Mouse (Mus musculus): ENCODE measurements at regions not wholly inside any gene's neighbourhood (a gene's known extent, or its start where the extent isn't known, plus 50 kb on each side); places are given as distances from the start of the nearest gene placed in this dataset.

DNA sequence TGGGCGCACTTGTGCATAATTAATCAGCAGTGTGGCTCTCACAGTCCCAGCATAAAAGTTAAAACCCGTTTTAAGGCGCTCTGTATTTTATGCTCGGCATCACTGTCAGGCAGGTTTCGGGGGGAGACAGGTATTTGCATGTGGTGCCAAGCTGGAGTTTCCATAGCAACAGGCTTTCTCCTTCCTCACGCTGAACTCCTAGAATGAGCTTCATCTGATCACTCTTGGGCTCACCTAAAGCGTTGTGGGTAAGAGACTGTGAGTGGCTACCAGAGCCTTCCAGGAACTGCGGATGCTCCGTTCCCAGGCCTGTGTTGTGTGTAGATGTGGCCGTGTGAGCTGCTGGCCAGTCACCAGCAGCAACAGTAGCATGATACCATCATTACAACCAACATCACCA is 161.5 kb downstream of the Ajap1 start:
- DNase-seq (ENCODE audit: extremely low spot score): no peak

DNA sequence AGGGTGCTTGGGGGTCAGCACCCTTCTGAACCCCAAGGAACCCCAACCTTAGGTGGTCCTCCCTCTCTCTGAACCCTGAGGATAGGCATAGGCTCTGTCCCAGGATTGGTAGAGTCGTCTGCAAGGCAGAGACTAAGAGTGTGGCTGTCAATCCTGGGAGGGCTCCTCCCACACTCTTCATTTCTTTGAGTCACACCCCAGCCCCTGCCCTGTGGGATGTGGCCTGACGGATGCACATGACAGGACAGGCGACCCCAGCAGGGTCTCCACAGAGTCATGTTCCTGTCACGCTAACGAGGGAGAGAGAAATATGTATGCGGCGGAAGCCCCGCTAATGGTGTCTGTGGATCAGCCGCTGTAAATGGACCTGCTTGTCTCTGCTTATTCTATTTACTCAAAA is 162.0 kb downstream of the Ajap1 start:
- no peak for DNase-seq (ENCODE audit: extremely low spot score)

DNA sequence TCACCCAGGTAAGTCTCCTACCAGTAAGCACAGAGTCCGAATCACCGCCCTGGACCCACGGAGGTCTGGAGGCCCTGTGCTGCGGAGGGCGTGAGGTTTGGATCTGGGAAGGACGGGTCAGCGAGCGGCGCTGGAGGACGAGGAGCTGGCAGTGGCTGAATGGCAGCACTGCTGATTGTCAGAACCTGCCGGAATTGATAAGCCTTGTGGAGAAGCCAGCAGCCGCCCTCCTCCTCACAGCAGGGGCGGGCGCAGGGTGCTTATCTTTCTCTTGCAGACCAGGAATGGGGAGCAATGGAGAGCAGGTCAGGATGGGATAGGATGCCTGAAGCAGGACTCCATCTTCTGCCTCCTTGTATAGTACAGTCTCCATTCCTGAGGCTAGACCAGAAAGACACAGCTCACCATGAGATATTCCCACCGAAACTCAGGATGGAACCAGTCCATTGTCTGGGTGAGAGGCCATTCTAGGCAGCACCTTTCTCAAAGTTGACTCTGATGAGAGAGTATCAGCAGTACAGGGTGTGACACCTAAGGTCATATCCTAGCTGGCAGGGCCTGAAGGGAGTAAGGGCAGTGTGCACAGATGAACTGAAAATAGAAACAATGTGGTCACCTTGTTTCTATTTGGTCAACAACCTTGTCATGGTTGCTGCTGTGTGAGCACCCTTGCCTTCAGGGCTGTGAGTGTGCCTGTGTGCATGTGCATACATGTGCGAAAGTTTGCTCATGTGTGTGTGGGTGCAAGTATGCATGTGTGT is 165.5 kb downstream of the Ajap1 start:
- DNase-seq (ENCODE audit: extremely low spot score): no peak

DNA sequence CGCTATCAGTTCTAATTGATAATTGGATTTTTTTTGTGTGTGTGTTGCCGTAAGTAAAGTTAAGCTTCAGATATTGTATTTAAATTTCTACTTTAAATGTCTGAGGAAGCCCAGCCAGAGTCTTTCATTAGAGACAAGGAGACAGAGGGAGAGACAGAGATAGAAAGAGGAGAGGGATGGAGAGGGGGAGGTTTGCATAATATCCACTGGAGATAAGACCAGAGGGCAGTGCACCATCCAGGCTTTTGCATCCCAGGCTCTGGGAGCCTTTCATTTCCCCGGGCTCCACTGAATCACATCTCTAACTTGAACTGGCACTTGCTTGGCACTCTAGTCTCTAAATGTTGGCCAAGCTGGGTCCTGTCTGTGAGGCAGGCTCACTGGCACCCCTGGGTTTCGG is 166.1 kb downstream of the Ajap1 start:
- no peak for DNase-seq (ENCODE audit: extremely low spot score)

DNA sequence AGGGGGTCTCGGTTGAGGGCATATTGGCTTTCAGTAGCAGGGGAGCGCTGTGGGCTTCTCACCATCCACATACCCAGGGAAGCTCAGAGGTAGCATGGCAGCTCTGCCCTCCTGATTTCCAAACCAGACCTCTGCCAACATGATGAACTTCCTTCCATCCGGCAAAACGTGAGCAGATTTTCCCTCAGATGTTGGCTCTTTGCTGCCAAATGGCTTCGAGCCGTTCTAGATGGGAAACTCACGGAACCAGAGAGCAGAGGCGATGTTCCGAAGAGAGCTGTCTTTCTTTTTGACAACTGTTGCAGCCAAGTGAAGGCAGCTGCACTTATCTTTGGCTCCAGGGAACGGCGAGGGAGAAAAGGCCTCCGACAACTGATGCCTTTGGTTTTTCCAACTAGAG is 168.7 kb downstream of the Ajap1 start:
- DNase-seq (ENCODE audit: extremely low spot score): no peak

DNA sequence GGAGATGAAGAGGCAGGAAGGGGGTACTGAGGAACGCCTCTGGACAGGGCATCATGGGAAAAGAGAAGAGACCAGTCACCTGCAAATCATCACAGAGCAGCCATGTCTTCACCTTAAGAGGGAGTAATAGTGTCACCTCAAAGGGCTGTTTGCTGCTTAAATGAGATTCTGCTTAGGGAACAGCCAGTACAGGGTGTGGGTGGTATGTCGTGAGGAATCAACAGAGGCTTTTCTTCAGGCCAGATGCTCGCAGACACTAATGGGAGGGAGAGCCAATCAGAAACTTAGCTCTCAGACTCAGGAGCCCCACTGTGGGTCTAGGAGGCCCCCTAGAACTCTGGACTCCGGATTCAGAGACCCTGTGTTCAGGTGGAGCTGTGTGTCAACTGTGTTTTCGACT is 171.0 kb downstream of the Ajap1 start:
- no peak for DNase-seq (ENCODE audit: extremely low spot score)

DNA sequence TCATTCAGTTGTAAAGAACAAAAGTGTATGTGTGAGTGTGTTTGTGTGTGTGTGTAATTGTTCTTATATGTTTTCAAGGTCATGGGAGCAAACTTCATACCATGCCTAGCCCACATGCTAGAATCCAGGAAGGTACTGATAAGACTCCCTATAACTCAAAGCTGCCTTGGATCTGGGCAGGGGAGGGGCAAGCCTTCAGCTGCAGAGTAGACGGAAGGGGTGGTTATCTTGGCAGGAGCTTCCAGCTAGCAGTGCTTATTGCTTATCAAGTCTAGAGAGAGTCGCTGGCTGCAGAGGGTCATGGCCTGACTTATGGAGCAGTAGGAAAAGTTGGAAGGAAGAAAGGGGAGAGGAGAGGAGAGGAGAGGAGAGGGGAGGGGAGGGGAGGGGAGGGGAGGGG is 172.0 kb downstream of the Ajap1 start:
- DNase-seq (ENCODE audit: extremely low spot score): no peak

DNA sequence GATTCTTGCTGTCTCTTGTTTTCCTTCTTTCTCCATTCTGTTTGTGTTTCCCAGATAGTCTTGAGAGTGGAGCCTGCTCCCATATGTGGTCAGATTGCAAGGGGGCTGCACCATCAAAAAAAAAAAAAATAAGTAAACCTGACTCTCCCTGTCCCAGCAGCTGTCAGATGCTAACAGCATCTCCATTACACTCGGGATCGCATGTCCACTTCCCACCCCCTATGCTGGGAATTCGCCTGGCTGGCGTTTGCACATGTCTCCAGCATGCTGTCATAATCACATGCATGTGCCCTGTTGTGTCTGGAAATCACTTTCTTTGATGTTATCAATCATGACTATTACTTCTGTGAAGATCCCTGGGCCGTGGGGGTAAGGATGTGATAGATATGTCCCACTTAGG is 179.1 kb downstream of the Ajap1 start:
- DNase-seq (ENCODE audit: extremely low spot score): no peak

DNA sequence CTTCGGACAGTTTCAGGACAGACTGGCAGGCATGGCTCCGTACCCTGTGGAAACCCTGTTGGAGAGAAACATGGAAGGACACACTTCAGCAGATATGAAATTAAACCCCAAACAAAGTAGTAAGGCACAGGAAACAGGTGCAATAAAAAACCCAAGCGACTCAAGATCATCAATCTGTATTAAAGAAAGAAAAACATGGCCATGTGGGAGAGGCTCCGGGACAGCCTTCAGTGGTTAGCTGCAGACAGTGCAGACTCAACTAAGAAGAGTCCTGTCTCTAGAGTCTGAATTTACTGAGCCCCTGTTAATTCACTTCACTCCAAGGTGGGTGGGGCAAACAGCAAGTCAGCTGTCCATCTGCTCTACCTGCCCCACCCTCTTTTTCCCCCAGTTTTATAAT is 179.8 kb downstream of the Ajap1 start:
- DNase-seq (ENCODE audit: extremely low spot score): no peak

DNA sequence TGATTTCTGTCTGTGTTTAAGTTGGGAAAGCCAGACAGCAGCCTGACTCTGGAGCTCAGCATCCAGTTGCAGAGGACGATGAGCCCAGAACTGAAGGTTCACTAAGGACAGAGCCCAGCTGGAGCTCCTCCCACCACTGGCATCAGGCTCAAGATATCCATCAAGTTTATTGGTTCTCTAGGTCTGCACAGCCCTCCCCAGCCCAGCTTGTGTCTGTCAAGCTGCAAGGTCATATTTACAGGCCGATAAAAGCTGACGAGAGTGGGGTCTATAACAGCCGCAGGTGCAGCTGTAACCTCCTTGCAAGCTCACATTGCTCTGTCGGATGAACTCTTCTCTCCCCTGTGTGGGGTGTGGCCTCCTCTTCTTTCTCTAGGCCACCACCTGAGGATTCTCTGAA is 184.3 kb downstream of the Ajap1 start:
- DNase-seq (ENCODE audit: extremely low spot score): no peak

DNA sequence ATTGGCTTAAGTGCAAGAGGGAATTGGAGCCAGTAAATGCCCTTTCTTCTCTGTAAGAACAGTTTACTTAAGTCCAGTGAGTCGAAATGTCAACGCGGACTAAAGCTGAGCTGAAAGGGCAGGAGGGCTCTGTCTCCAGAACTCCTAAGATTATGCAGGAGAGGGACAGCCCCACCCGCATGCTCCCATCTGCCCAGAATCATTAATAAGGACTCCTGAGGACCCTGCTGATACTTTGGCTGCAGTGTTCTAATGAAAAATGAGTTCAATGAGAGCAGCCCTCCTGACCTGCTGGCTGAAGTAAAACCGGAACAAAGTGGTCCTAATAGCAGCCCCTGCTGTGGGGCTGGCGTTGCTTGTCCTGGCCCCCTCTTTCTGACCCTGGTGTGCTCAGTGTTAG is 187.8 kb downstream of the Ajap1 start:
- no peak for DNase-seq (ENCODE audit: extremely low spot score)

DNA sequence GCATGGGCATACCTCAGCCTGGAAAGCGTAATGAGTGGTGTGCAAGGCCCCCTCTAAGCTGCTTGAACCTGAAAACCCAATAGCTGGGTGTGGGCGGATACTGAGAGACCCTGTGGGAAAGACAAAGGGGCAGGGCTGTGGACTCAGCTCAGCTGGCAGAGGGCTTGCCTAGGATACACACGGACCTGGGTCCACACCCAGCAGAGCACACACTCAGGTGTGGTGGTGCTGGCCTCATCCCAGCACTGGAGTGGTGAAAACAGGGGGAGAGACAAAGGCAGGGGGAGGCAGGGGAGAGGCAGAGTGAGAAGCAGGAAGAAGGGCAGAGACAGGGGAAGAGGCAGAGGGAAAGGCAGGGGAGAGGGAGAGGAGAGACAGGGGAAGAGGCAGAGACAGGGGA is 189.5 kb downstream of the Ajap1 start:
- DNase-seq (ENCODE audit: extremely low spot score): no peak

DNA sequence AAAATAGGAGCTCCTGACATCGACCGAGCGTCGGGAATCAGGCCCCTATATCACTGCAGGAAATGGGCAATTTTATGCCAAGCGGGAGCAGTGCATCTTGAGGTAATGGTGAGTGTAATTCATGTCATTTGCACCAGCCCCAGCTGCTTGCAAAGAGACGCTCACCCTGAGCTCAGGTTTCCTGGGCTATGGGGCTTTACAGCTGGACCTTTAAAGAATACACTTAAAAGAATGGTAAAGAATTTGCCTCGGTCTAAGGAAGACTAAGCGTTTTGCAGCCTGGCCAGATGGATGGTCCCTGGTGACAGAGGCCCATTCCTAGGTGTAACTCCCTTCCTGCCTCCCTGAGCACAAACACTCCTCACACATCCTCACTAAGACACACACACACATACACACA is 194.2 kb downstream of the Ajap1 start:
- no peak for DNase-seq (ENCODE audit: extremely low spot score)

DNA sequence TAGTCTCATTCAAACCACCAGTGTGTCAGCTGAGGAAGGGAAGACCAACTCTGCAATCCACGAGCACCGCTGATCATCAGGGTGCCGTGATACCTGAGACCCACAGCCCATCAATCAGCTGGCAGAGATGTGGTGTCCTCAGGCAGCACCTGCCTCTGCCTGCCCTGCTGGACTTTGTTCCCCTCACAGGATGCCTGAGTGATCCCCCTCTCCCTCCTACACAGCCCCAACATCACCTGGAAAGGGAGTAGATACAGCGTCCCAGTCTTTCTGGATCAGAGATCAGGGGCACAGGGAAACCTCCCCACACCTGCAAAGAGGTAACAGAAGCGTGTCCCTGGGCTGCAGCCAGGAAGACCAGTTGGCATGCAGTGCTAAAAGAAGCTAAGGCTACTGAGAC is 198.4 kb downstream of the Ajap1 start:
- DNase-seq (ENCODE audit: extremely low spot score): no peak

DNA sequence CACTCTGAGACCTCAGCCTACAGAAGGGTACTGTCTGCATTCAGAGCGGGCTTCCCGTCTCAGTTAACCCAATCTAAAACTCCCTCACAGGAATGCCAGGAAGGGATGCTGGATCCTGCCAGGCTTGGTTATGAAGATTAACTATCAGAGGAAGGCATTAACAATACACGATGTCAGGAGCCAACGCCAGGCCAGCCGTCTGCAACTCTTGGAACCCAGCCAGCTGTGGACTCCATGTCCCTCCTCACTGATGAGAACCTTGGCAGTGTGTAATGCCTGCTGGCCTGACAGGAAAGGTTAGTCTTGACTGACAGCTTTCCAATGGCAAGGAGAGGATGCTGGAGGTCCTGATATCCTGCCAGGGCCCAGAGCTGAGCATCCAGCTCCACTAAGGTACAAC is 206.0 kb downstream of the Ajap1 start:
- DNase-seq (ENCODE audit: extremely low spot score): no peak

DNA sequence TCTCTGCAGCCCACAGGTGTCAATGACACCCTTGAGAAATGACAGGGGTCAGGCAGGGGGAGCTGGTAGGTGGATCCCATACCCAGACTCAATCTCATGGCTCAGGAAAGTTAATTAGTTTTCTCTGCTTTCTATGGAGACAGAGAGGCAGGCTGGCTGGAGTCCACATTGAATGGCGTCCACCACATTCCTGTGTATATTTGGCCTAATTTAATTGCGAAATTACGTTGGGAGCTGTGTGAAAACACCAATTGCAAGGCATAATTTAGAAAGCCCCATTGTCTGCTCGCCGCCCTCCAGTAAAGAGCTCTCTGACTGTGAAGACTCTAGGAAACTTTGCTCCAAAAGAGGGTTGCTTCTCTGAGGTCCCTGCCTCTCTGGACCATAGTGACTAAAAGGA is 211.2 kb downstream of the Ajap1 start:
- no peak for DNase-seq (ENCODE audit: extremely low spot score)

DNA sequence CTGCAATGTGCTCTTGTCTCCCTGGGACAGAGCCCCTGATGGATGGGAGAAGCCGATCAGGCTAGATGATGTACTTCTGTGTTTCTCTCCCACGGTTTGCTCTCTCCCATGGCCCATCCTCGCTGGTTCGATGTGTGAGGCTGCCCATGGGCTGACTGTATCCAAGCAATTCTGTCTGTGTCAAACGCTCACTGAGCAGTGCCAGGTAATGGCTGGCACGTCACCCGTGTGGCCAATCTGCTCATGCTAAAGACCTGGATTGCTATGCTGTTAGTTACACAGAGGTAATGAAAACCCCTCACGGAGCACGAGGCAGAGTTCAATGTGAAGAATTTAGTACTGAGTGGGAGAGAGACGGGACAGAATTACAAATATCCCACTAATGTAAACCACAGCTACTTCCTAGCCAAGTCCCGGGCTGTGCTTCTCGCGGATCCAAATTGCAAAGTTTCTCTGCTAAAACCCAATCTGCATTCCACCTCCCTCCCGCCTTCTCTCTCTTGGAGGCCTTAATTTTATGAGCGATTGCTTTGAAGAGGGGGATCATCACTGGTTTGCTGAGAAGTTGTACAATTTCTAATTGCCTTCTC is 219.3 kb downstream of the Ajap1 start:
- DNase-seq (ENCODE audit: extremely low spot score): no peak

DNA sequence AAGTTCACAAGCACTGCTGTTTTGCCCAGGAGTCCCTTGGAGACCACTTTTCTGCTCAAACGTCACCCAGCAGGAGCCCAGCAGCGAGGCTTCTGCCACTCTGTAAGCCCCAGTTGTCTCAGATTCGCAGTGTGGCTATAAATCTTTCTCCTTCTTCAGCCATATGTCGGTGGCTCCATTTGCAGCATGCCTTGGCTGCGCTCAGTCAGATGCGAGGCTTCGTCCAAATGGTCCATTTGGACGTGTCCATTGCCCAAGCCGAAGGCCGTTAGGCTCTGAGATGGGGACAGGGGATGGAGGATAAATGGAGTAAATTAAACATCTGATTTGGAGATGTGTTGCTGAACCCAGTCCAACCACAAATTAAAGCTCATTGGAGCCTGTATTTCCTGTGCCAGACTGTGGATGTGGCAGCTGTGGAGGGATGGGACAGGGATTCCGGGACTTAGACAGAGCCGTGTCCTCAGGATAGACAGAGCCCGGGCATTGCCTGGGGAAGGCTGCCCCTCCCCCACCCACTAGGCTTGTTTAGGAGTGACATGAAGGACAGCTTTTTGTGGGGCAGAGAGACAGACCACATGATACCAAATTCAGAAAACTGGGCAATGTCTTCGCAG is 221.6 kb downstream of the Ajap1 start:
- DNase-seq (ENCODE audit: extremely low spot score): no peak

DNA sequence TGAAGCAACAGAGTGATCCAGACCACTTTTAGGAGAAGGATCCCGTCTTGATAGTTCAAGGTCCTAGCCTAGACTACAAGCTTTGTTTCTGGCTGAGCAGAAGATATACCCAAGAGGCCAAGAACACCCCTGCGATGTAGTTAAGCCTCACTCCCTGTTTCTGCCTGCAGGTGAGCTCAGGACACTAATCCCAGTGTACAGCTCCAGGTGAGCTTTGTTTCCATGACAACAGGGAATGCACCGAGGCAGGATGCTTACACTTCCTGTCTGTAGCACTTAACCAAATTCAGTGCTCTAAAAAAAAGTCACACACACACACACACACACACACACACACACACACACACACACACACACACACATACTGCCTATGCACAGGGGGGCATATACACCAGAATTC is 230.7 kb downstream of the Ajap1 start:
- no peak for DNase-seq (ENCODE audit: extremely low spot score)

DNA sequence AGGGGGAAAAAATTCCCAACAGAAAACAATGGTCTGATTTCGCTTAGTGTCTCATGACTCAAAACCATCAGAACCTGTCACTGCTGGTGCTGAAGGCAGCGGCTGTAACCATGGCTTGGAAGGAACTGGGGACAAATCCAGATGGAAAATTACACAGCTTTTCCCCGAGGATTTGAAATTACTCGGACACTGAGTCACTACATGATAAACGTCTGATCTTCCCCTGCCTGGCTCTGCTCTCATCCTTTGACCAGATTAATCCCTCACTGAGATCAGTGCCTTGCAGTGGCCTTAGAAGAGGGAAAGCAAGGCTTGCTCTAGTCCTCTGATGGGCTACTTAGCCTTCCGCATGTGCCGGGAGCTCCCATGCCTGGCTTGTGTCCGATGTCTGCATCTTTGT is 231.3 kb downstream of the Ajap1 start:
- DNase-seq (ENCODE audit: extremely low spot score): no peak

DNA sequence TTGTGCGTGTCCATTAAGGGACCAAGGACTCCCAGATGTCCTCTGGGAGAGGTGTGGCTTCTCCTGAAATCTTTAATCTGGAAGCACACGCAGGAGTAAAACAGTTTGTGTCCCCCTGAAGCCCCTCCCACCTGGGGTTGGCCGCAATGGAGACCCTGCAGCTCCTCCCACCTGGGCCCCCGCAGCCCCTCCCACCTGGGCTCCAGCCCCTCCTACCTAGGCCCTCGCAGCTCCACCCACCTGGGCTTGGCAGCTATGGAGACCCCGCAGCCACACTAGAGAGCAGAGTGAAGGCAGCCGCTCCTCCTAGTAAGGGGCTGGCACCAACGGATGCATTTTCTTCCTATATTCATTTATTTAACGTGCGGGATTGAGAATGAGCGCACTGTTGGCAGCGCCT is 245.9 kb downstream of the Ajap1 start:
- DNase-seq (ENCODE audit: extremely low spot score): peak; percentile 78

DNA sequence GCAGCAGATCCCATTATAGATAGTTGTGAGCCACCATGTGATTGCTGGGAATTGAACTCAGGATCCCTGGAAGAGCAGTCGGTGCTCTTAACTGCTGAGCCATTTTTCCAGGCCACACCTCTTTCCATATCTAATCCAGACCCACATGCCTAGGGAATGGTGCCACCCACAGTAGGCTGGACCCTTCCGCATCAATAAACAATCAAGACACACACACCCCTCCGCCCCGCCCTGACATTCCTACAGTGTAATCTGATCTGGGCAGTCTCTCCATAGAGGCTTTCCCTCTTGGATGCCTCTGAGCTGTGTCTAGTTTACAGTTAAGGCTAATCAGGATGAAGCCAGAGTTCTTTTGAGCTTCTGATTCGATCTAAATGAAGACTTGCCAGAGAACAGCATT is 248.8 kb downstream of the Ajap1 start:
- no peak for DNase-seq (ENCODE audit: extremely low spot score)

DNA sequence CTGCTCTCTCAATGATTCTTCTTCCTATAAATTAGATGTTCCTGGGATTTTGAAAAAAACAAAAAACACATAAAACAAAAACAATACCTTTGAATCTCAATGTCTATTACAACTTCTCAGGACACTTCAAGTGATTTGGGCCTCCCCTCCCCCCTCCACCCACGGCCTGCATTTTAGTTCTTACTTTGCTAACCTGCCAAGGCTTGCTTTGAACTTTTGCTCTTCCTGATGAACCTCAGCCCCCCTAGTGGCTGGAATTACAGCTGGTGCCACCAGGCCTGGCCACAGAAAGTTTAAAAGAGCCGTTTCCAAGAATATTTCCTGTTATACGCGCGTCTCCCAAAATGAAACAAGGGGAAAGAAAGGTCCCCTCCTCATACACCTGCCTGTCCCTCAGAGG is 253.4 kb downstream of the Ajap1 start:
- DNase-seq (ENCODE audit: extremely low spot score): no peak
